Mouse (Mus musculus): ENCODE results near the gene Npb. TPM values are rescaled to one million over a fixed set of nuclear protein-coding genes. Genes with fewer than 3 reads are reported as not detected.

Gene Npb
- polyA plus RNA-seq, 1 experiment from 2014 or later: 13.0 TPM

DNA sequence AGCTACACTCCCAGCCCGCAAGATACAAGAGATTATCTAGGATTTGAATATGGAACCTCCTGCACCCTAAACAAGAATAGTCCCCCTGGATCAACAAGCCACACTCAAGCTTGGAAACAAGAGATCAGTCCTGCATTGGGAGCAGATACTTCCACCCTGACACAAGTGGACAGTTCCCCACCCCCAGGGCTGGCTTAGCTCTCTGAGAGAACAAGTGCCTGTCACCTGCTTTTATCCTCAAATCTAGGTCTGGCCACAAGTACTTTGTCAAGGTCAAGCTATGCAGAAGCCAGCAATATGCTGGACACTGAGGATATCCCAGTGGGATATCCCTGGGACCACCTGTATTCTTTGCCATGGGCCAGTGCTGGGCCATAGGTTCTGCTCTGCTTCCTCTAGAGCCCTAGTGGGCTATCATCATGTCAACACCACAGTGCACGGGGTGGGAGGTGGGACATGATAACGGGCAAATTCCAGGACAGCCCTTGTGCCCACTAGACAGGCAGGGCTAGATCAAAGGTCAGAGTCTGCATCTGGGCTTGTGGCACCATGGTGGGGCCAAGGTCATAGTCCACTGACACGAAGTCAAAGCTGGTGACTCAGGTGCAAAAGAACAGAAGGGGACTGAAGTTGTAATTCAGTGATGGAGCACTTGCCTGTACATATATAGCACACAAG lies 8.5 kb downstream of the Npb start:
- 51% methylated on average over 4 of the region's 4 CpGs for WGBS
- no peak overlapping the region for H3K27ac ChIP-seq (ENCODE audit: low read length)

DNA sequence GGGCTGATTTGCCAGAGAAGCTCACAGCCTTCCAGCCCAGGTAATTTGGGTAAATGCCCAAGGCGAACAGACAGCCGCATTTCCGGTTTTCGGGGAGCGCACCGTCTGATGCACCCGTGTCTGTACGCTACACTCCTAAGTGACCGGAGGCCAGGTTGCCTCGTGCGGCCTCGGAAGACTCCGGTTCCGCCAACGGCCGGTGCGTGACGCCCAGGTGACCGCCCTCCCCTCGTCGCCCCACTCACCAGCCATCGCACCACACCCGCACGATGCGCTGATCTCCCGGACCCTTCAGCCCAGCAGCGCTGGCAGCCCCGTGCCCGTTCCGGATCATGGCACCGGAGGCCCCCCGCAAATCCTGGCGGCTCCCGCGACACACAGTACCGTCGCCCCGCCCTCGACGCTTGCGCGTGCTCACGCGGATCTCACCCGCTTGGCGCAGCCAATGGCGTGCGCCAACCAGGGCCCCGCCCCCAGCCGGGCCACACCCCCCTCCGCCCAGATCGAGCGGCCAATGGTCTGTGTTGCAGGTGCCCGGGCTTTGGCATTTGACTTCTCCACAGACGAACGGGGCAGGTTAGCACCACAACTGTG lies 9.3 kb downstream of the Npb start, which contains the start of gene Pcyt2:
Pcyt2 (minus strand) TSS at position 418 of the 594 bp plus-strand sequence.
- H3K4me3 ChIP-seq (ENCODE audit: low read depth, low read length): peak within 1 kb of the TSS; percentile 53
- H3K27ac ChIP-seq (ENCODE audit: low read length): no peak within 1 kb of the TSS
- peaks cover 10% of the 10 kb centered on the region for H3K4me1 ChIP-seq (ENCODE audit: control insufficient read depth, insufficient read depth, low read length)
- H3K9ac ChIP-seq (replicated peaks; ENCODE audit: low read depth, low read length): peak within 1 kb of the TSS; percentile 36; the same call in 1 of the 2 replicates
- no peaks in the 10 kb centered on the region for H3K27me3 ChIP-seq (ENCODE audit: control insufficient read depth, insufficient read depth, low read length)
- H3K9me3 ChIP-seq (ENCODE audit: control insufficient read depth, low read depth, low read length): no peaks in the 10 kb centered on the region
- peak; percentile 96 for ATAC-seq (ENCODE audit: insufficient number of reproducible peaks, insufficient read depth, low FRiP score, low read depth)
- under 1% methylated on average over 56 of the region's 56 CpGs for WGBS
- H3K4me2 ChIP-seq (replicated peaks; ENCODE audit: low read depth, low read length): peak within 1 kb of the TSS; percentile 74
- peaks cover 43% of the 10 kb centered on the region for H3K36me3 ChIP-seq (ENCODE audit: control insufficient read depth, insufficient read depth, low read length)

More for the DNA sequence above, 8.5 kb downstream of the Npb start:
- H3K36me3 ChIP-seq (ENCODE audit: control insufficient read depth, insufficient read depth, low read length): peaks cover 51% of the 10 kb centered on the region
- H3K9me3 ChIP-seq (ENCODE audit: control insufficient read depth, low read depth, low read length): no peaks in the 10 kb centered on the region
- H3K4me3 ChIP-seq (ENCODE audit: low read depth, low read length): peak overlapping the region; percentile 53
- peaks cover 10% of the 10 kb centered on the region for H3K4me1 ChIP-seq (ENCODE audit: control insufficient read depth, insufficient read depth, low read length)
- H3K9ac ChIP-seq (replicated peaks; ENCODE audit: low read depth, low read length): 0 out of 2 replicates have a peak overlapping the region, but pooled peaks have one; percentile 36
- ATAC-seq (ENCODE audit: insufficient number of reproducible peaks, insufficient read depth, low FRiP score, low read depth): no peak
- H3K4me2 ChIP-seq (replicated peaks; ENCODE audit: low read depth, low read length): peak overlapping the region; percentile 74
- H3K27me3 ChIP-seq (ENCODE audit: control insufficient read depth, insufficient read depth, low read length): no peaks in the 10 kb centered on the region

DNA sequence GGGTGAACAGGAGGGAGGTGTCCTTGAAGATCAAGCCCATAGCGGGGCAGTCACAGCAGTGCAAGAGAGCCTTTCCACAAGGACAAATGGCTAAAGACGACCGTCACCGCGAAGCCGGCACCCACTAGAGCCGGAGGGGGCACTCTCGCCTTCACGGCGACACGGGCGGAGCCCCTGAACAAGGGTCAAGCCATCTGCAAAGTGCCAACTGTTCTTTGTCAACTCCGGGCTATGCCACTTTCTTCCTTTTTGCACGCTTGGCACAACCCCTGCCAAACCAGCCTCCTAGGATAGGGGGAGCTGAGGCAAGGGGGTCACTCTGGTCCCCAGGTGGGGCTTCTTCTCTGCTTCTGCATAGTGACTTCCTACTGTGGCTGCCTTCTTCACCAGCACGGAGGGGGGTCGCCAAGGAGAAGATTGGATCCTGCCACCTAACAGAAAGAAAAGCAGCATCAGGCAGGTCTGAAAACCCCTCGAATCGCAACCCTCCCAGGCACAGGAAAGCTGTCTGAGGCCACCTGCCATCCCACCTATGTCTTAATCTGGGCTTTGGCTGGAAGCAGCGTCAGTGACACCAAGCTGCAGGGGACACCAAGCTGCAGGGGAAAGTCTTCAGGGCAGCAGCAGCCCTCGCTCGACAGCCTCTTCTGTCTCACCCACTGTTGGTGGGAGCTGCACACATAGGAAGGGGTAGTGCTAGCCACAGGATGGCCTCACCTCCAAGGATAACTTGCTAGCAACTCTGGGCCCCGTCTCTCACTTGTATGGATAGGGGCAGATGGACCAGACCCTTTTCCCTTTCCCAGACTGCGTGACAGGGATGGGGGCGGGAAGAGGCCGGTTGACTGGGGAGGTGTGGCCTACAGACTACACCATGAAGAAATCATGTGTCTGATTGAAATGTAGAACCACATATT lies 10.6 kb downstream of the Npb start:
- Histone ChIP-seq H3K27me3 (ENCODE audit: control insufficient read depth, insufficient read depth, low read length) (no peaks in the 10 kb centered on the region), H3K27ac (ENCODE audit: low read length) (no peak overlapping the region), H3K9ac (replicated peaks; ENCODE audit: low read depth, low read length) (no peak overlapping the region), H3K9me3 (ENCODE audit: control insufficient read depth, low read depth, low read length) (no peaks in the 10 kb centered on the region), H3K4me1 (ENCODE audit: control insufficient read depth, insufficient read depth, low read length) (peaks cover 11% of the 10 kb centered on the region), H3K36me3 (ENCODE audit: control insufficient read depth, insufficient read depth, low read length) (peaks cover 36% of the 10 kb centered on the region), H3K4me3 (ENCODE audit: low read depth, low read length) (no peak overlapping the region), H3K4me2 (replicated peaks; ENCODE audit: low read depth, low read length) (no peak overlapping the region)
- WGBS: 94% methylated on average over 25 of the region's 25 CpGs
- no peak for ATAC-seq (ENCODE audit: insufficient number of reproducible peaks, insufficient read depth, low FRiP score, low read depth)

DNA sequence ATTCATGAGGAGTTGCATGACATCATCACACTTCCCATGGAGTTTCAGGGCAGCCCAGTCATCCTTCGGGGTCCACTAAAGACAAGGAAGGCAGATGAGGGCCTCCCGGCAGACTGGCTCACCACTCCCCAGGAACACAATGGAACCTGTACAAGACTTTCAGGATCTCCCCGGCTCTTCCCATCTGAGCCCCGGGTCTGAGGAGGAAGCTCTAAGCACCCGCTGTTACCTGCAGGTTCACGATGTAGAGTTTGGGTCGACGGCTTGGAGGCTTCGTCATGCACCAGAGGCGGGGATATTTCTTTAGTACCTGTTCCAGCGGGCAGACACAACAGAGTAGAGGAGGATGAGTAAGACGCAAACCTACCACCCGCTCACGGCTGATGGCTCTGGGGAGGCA lies 11.9 kb downstream of the Npb start:
- no peak overlapping the region for H3K4me2 ChIP-seq (replicated peaks; ENCODE audit: low read depth, low read length)
- H3K9me3 ChIP-seq (ENCODE audit: control insufficient read depth, low read depth, low read length): no peaks in the 10 kb centered on the region
- no peak overlapping the region for H3K9ac ChIP-seq (replicated peaks; ENCODE audit: low read depth, low read length)
- H3K4me3 ChIP-seq (ENCODE audit: low read depth, low read length): no peak overlapping the region
- peaks cover 17% of the 10 kb centered on the region for H3K4me1 ChIP-seq (ENCODE audit: control insufficient read depth, insufficient read depth, low read length)
- 93% methylated on average over 14 of the region's 14 CpGs for WGBS
- ATAC-seq (ENCODE audit: insufficient number of reproducible peaks, insufficient read depth, low FRiP score, low read depth): no peak
- no peak overlapping the region for H3K27ac ChIP-seq (ENCODE audit: low read length)
- no peaks in the 10 kb centered on the region for H3K27me3 ChIP-seq (ENCODE audit: control insufficient read depth, insufficient read depth, low read length)
- H3K36me3 ChIP-seq (ENCODE audit: control insufficient read depth, insufficient read depth, low read length): peaks cover 33% of the 10 kb centered on the region

DNA sequence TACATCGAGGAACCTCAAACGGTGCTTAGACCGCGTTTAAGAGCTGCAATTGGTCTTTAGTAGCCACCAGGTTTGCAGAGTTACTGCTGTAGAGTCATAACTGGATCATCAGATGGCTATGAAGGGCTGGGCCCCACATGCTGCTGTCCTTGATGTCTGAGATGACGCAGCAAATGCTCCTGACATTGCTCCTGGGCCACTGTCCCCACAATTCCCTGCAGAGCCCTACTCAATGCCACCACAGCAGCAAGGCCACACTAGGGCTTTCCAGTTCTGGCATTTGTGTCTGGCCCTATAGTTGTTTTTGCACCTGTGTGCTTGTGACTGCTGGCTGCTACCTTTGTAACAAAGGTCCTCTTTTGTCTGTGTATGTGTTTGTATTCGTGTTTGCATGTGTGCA lies 14.5 kb downstream of the Npb start:
- H3K27ac ChIP-seq (ENCODE audit: low read length): no peak overlapping the region
- no peak overlapping the region for H3K9ac ChIP-seq (replicated peaks; ENCODE audit: low read depth, low read length)
- peaks cover 40% of the 10 kb centered on the region for H3K36me3 ChIP-seq (ENCODE audit: control insufficient read depth, insufficient read depth, low read length)
- no peak overlapping the region for H3K4me3 ChIP-seq (ENCODE audit: low read depth, low read length)
- H3K27me3 ChIP-seq (ENCODE audit: control insufficient read depth, insufficient read depth, low read length): no peaks in the 10 kb centered on the region
- peaks cover 10% of the 10 kb centered on the region for H3K4me1 ChIP-seq (ENCODE audit: control insufficient read depth, insufficient read depth, low read length)
- ATAC-seq (ENCODE audit: insufficient number of reproducible peaks, insufficient read depth, low FRiP score, low read depth): no peak
- H3K4me2 ChIP-seq (replicated peaks; ENCODE audit: low read depth, low read length): no peak overlapping the region
- no peaks in the 10 kb centered on the region for H3K9me3 ChIP-seq (ENCODE audit: control insufficient read depth, low read depth, low read length)
- 88% methylated on average over 6 of the region's 6 CpGs for WGBS

DNA sequence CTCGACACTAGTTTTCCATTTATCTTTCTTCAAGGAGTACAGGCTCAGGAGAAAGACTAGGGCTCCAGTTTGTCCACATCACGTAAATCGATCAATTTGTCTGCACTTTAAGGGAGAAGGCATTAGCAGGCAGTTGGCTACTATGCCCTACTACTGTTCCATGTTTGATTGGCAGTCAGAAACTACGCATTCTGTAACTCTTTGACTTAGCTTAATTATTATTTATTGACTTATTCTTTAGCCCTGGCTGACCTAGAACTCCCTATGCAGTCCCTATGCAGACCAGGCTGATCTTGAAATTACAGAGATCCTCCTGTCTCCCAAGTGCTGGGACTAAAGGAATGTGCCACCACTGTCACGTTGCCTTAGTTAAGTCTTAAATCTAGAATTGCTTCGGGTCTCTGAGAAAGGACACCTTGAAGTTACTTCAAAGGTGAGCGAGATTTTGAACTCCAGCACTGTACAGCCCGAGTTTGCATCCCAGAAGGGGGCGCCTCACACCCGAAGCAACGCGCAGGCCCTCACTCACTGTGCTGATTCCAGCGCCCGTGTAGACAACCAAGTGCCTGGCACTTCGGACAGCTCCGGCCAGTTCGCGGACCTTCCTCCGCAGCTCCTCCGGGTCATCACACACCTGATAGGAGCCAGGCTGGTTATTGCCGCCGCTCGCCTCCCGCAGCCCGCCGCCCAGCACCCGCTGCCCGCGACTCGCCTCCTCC lies 15.8 kb downstream of the Npb start:
- peak overlapping the region; percentile 81 for H3K27ac ChIP-seq (ENCODE audit: low read length)
- no peaks in the 10 kb centered on the region for H3K9me3 ChIP-seq (ENCODE audit: control insufficient read depth, low read depth, low read length)
- 11% methylated on average over 30 of the region's 30 CpGs for WGBS
- ATAC-seq (ENCODE audit: insufficient number of reproducible peaks, insufficient read depth, low FRiP score, low read depth): peak; percentile 85
- peak overlapping the region; percentile 96 for H3K4me3 ChIP-seq (ENCODE audit: low read depth, low read length)
- H3K4me1 ChIP-seq (ENCODE audit: control insufficient read depth, insufficient read depth, low read length): peaks cover 10% of the 10 kb centered on the region
- peak overlapping the region; percentile 58 for H3K9ac ChIP-seq (replicated peaks; ENCODE audit: low read depth, low read length)
- H3K4me2 ChIP-seq (replicated peaks; ENCODE audit: low read depth, low read length): peak overlapping the region; percentile 92
- H3K27me3 ChIP-seq (ENCODE audit: control insufficient read depth, insufficient read depth, low read length): no peaks in the 10 kb centered on the region
- peaks cover 38% of the 10 kb centered on the region for H3K36me3 ChIP-seq (ENCODE audit: control insufficient read depth, insufficient read depth, low read length)

DNA sequence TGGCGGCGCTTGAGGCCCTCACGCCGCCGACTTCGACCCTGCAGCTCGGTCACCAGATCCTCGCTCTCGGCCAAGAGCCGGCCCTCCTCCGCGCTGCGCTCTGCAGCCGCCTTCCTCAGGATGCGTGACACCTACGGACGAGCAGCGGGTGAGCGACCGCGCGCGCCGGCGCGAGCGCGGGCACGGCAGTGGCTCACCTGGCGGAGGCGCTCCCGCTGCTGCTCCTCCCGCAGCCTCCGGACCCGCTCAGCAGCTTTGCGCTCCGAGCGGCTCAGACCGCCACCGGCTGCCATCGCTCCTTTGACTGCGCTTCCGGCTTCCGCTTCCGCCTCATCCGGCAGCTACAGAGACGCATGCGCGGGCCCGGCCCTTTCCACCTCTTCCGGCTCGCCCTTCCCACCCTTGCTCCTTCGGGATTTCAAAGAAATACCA lies 16.4 kb downstream of the Npb start:
- H3K36me3 ChIP-seq (ENCODE audit: control insufficient read depth, insufficient read depth, low read length): peaks cover 40% of the 10 kb centered on the region
- WGBS: 0% methylated on average over 53 of the region's 53 CpGs
- H3K4me2 ChIP-seq (replicated peaks; ENCODE audit: low read depth, low read length): peak overlapping the region; percentile 92

More for the DNA sequence above, 16.4 kb downstream of the Npb start:
- Histone ChIP-seq H3K27ac (ENCODE audit: low read length) (peak overlapping the region; percentile 81), H3K4me3 (ENCODE audit: low read depth, low read length) (peak overlapping the region; percentile 96), H3K9me3 (ENCODE audit: control insufficient read depth, low read depth, low read length) (no peaks in the 10 kb centered on the region), H3K27me3 (ENCODE audit: control insufficient read depth, insufficient read depth, low read length) (no peaks in the 10 kb centered on the region), H3K4me1 (ENCODE audit: control insufficient read depth, insufficient read depth, low read length) (peaks cover 11% of the 10 kb centered on the region), H3K9ac (replicated peaks; ENCODE audit: low read depth, low read length) (peak overlapping the region; percentile 58)
- ATAC-seq (ENCODE audit: insufficient number of reproducible peaks, insufficient read depth, low FRiP score, low read depth): peak; percentile 83
